Mouse (Mus musculus) ovary, adult 2 months (tissue): ENCODE measurements around the gene Ppp3ca. TPM values are rescaled to one million over a fixed set of nuclear protein-coding genes. Genes with fewer than 3 reads are reported as not detected.

Source experiments
- polyA plus RNA-seq: library from polyadenylated mRNA; depleted of rRNA; stranded (reverse); fragments of >200 nt; gene quantifications from 2 replicates; pipeline ENCODE4 v1.2.3, GENCODE M21; 2012; rRNA removed

Gene Ppp3ca
- 49.9 and 88.3 TPM in 2 replicates for polyA plus RNA-seq

GRCm38 (mm10) chr3:136670110-136670359, at the start of gene Ppp3ca:
Ppp3ca (plus strand) TSS chr3:136670124.

